Mouse (Mus musculus) brown adipose tissue, adult 24 weeks (tissue): Measurements from ENCODE around the gene App. TPM values are rescaled to one million over a fixed set of nuclear protein-coding genes. Genes with fewer than 3 reads are reported as not detected.

Source experiments
- H3K27ac ChIP-seq: fragments of 200-500 bp; replicated peaks from 2 replicates; pipeline ENCODE4 v1.5.1; 2012; ENCODE audit warnings: low read depth, mild to moderate bottlenecking, low read length
- H3K4me1 ChIP-seq: fragments of 200-500 bp; 2 replicates; pipeline ENCODE4 v1.6.1; 2012; ENCODE audit warnings: low read length, mixed read lengths; ENCODE audit not compliant: control insufficient read depth, insufficient read depth, insufficient read length
- H3K4me3 ChIP-seq: fragments of 200-500 bp; 2 replicates; pipeline ENCODE4 v1.5.1; 2012; ENCODE audit warnings: low read depth, mild to moderate bottlenecking, low read length, moderate library complexity; ENCODE audit not compliant: insufficient read depth
- polyA plus RNA-seq: library from polyadenylated mRNA; stranded (reverse); fragments of >200 nt; gene quantifications from 2 replicates; pipeline ENCODE4 v1.2.4, GENCODE M21; 2012; ENCODE audit not compliant: missing spikeins, insufficient read depth, insufficient read length

The App gene
- polyA plus RNA-seq, 1 experiment = 71.4 TPM

DNA sequence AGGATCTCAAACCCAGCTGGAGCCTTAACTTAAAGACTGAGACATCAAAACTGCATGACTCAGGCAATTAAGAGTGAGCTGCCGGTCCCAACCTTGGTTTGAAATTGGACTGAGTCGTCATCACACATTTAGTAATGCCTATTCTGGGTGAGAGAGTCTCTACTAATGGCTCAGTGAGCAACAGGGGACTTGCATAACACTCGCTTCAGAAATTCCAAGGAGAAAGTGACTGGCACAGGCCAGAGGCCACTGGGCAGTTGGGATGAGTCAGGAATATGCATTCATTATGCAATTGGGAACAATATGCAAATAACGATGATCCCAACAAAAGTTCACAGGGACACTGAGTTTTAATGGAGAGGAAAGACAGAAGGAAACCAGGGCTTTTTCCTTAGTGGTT is 111.8 kb downstream of the App start:
- Histone ChIP-seq H3K4me1 (peaks cover 5% of the 10 kb centered on the region; the same call in 1 of the 2 replicates), H3K4me3 (no peak overlapping the region), H3K27ac (peak overlapping the region; percentile 48)

DNA sequence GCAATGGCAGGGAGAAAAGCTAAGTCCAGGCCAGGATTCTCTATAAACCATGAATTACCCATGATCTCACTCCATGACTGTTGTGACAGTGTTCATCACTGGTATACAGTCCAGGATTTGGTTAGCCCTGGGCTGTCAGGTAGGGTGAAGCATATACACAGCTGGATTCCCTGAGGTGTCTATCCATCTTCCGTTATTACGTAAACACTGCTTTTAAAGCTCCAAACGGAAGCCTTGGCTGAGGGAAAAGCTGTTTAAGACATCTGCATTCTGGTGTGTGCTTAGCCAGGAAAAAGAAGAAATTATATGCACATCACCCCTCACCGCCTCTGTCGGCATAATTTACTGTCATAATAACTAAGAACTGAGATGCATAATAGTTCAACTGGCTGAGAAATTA is 115.4 kb downstream of the App start:
- peaks cover 5% of the 10 kb centered on the region; the same call in 1 of the 2 replicates for H3K4me1 ChIP-seq
- no peak overlapping the region for H3K4me3 ChIP-seq
- H3K27ac ChIP-seq = 0 out of 2 replicates have a peak overlapping the region, but pooled peaks have one; percentile 5

DNA sequence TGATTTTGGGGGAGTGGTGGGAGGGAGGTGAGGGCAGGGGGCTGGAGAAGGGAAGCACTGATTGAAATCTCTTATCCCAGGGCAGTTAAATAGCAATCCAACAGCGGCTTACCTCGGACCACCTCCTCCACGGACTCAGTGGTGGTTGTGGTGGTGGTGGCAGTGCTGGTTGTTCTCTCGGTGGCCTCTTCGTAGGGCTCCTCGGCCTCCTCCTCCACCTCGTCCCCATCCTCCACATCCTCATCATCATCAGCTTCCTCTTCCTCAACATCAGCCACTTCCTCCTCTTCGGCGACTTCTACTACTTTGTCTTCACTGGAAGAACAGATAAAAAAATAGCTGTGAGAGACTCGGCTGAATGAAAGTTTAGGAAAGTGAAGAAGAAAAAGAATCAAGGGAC is 117.4 kb downstream of the App start:
- Histone ChIP-seq H3K27ac (no peak overlapping the region), H3K4me1 (peaks cover under 1% of the 10 kb centered on the region; the same call in 1 of the 2 replicates), H3K4me3 (no peak overlapping the region)

DNA sequence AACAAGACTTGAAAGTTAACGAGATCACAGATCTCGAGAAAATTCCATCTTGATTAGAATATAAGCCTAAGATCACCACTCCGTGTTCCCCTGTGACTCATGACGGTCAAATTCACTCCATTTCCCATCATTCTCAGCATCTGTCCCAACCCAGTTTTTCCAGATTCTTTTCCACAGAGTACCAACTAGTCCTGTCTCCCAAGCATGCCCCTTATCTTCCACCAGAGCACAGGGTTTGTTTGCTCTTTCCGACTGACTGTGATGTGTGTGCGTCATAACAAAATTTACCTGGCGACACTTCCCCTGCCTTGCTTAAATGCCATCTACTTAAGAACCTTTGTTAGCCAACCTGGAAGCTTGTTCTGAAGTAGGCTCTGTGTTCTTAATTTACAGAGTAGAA is 119.6 kb downstream of the App start:
- Histone ChIP-seq H3K27ac (no peak overlapping the region), H3K4me1 (no peaks in the 10 kb centered on the region), H3K4me3 (no peak overlapping the region)

DNA sequence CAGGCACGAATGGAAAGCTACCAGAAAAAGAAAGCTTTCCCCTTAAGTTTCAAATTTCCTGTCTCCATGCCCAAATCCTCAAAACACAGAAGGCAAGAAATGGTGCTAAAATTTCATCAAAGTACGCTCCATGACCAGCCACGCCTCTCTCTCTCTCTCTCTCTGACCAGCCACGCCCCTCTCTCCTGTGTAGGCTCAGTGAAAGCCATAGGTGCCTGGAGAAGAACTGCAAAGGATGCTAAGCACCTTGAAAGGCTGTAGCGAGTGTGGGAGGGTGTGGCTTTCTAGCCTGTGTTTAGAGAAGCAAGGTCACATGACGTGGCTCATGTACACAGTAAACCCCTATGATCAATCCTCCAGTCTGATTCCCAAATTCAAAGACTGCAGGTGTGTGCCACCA is 126.3 kb downstream of the App start:
- no peak overlapping the region for H3K27ac ChIP-seq
- no peak overlapping the region for H3K4me3 ChIP-seq
- H3K4me1 ChIP-seq = peaks cover under 1% of the 10 kb centered on the region; the same call in 1 of the 2 replicates

DNA sequence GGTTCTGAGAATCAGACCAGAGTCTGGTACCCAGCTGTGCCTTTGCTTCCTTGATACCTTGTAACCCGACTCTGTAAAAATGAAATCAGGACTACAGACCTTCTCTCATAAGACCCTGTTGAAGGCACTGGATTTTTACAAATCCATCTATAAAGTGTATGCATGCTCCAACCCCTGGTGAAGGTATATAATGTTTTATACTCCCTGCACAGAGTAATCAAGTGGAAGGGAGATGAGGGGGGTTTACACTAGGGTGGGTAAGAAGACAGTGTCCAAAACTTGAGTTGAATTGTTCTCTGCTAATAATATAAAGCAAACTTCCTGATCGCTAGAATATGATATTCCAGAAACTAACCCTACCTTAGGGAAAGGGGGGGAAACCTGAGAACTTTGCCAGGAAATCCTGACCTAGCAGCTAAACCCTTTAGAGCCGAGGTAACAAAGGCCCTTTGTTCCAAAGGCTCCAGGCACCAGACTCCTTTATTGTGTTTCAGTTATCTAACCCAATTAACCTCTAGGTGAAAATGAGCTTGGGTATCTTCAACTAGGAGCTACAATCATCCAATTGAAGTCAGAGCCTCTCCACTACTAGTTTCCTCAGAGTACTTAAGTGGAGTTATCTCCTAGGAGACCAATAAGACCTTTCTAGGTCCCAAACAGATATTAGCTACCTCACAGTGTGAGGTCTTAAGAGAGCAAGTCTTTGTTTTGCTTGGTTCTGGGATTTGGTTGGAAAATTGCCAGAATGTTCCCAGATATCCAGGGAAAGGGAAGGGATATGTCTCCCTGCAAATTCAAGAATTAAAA is 132.2 kb downstream of the App start:
- H3K27ac ChIP-seq = no peak overlapping the region; the same call in 1 of the 2 replicates
- no peak overlapping the region for H3K4me3 ChIP-seq
- H3K4me1 ChIP-seq = peaks cover 9% of the 10 kb centered on the region; the same call in 1 of the 2 replicates

DNA sequence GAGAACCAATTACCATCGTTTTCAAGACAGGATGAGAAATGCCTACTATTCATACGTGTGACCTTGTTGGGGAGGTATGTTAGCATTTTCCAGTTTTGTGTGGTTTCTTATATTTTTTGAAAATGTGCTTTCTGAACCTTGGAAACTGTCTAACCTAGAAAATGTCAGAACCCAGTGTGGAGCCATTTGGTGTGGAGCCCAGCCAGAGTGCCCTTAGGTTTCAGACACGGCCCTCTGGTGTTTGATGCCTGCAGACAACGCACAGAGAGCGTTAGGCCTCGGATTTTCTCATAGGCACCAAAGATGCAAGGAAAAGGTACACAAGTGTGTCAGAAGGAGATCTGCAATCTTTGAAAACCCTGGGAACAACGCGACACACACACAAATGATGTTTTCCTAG is 134.8 kb downstream of the App start:
- Histone ChIP-seq H3K27ac (no peak overlapping the region), H3K4me1 (peaks cover 9% of the 10 kb centered on the region; the same call in 1 of the 2 replicates), H3K4me3 (no peak overlapping the region)

DNA sequence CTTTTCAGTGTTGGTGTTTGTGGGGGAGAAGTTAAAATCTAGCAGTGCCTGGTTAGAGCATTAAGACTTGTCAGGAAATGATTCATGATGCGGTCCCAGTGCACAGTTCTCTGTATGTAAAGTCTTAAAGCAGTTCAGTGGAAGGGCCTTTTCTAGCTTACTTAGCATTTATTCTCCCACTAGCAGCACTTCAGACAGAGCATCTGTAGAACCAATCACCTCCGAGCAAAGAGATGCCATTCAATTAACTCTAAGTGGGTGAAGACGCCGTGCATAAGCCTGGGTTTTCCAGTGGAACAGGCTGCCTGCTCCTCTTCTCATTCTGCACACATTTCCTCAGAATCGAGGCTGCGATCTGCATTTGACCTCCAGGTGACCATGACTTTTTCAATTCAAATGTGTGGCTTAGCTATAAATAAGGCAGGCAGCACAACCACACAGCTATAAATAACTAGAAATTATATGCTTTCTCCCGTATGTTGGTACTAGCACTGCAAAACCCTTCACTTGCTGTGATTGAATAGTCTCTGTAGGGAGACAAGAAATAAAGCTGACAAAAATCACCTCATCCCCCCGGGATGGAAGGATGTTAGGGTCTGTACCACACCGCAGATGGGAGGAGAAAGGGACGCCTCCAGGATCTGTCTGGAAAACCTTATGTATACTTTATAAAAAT is 135.5 kb downstream of the App start:
- peaks cover 9% of the 10 kb centered on the region; the same call in 1 of the 2 replicates for H3K4me1 ChIP-seq

DNA sequence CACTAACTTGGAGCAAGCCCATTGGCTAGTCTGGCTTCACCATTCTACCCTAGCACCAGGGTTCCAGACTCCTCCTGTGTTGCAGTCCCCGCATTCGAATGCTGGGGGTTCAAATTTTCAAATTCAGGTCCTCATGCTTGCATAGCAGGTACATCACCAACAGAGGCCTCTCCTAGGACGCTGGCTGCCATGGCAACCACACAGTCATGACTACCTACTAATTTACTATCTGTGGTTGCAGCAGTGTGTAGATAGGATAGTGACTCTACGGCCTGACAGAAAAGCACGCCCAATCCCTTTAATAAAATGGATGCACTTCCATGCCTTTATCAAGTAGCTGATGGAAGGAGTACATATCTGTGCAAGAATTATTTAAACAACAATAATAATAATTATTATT is 137.8 kb downstream of the App start:
- no peak overlapping the region for H3K4me3 ChIP-seq
- peaks cover 4% of the 10 kb centered on the region; the same call in 1 of the 2 replicates for H3K4me1 ChIP-seq

More for the DNA sequence above, 135.5 kb downstream of the App start:
- Histone ChIP-seq H3K4me3 (no peak overlapping the region), H3K27ac (no peak overlapping the region)

DNA sequence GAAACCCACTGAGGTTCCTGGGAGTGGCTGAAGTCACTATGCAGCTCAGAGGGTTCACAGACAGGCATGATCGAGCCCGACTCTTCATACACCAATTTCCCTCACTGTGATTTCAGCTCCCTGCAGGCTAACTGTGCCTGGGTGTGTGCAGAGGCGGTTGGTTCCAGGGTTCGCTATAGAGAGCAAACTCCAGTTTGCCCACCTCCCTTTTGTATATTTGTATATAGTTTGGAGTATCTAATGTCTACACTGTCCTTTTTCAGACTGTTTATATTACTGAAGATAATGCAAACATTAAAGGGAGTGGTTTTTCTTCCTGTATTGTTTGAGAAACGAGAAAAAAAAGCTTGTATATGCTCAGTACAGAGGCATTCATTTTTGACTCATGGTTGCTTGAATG is 139.8 kb downstream of the App start:
- no peaks in the 10 kb centered on the region; the same call in 1 of the 2 replicates for H3K4me1 ChIP-seq
- no peak overlapping the region for H3K27ac ChIP-seq
- no peak overlapping the region for H3K4me3 ChIP-seq

More for the DNA sequence above, 137.8 kb downstream of the App start:
- no peak overlapping the region for H3K27ac ChIP-seq

DNA sequence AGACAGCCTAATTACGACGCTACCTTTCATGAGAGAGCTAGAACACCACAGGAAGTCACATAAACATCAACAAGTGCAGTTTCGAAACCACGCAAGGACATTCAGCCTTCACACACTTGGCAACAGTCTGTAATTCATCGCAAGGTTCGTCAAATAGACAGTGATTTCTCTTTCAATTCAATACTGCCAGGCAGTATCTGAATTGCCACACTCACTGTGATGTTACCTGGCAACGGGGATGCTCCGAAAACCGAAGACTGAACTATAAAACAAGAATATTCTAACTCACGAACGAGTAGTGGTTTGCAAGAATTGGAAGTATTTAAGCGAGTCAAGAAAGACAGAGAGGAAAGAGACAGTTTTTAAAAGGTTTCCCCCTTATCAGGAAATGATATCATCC is 142.8 kb downstream of the App start:
- no peak overlapping the region for H3K4me3 ChIP-seq
- no peaks in the 10 kb centered on the region; the same call in 1 of the 2 replicates for H3K4me1 ChIP-seq
- H3K27ac ChIP-seq = no peak overlapping the region

DNA sequence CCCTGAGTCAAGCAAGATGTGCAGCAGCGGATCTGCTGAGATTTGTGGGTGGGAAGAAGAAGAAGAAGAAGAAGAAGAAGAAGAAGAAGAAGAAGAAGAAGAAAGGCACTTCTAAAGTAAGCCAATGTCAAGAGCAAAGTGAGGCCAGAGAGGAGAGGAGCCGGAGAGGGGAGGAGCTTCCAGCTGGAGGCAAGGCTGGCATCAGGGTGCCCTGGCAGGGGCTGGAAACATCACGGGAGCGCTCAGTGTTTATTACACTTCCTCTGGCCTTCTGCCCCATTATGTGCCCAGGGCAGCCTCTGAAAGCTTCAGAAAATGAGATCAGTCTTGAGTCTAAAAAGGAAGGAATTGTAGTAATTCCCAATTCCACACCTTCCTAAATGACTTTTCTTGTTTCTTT is 145.2 kb downstream of the App start:
- Histone ChIP-seq H3K27ac (no peak overlapping the region), H3K4me1 (no peaks in the 10 kb centered on the region; the same call in 1 of the 2 replicates), H3K4me3 (no peak overlapping the region)

DNA sequence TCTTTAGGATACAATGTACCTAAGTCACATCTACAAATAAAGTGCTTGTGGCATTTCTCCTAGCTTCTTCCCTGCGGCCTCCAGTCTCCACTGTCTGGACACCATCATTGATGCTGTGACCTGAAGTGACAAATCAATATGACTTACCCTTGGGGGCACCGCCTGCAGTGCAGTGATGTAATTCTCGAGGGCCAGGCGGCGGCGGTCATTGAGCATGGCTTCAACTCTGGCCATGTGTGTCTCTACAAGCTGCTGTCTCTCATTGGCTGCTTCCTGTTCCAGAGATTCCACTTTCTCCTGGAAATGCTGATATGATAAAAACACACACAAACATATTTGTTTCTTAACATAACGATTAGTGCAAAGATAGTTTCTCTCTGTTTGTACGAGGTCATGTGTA is 148.9 kb downstream of the App start:
- no peaks in the 10 kb centered on the region for H3K4me1 ChIP-seq
- no peak overlapping the region for H3K4me3 ChIP-seq
- no peak overlapping the region for H3K27ac ChIP-seq

DNA sequence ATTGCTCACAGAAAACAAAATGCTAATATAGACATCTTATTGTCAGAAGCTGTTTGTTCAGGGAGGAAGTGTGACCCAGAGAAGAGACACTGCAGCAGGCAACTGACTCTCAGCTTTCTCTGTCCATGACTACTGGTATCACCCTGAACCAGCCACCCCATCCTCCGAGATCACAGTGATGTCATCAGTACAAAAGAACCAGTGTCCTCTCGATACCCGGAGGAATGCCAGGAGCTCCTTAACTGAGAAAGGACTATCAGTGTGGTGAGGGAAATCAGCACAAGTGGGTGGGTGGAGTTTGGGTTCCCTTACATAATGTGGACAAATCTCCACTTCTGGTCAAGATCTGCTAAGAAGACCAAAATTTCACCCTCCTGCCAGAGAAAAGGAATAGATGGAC is 150.5 kb downstream of the App start:
- Histone ChIP-seq H3K4me3 (no peak overlapping the region), H3K4me1 (no peaks in the 10 kb centered on the region)

DNA sequence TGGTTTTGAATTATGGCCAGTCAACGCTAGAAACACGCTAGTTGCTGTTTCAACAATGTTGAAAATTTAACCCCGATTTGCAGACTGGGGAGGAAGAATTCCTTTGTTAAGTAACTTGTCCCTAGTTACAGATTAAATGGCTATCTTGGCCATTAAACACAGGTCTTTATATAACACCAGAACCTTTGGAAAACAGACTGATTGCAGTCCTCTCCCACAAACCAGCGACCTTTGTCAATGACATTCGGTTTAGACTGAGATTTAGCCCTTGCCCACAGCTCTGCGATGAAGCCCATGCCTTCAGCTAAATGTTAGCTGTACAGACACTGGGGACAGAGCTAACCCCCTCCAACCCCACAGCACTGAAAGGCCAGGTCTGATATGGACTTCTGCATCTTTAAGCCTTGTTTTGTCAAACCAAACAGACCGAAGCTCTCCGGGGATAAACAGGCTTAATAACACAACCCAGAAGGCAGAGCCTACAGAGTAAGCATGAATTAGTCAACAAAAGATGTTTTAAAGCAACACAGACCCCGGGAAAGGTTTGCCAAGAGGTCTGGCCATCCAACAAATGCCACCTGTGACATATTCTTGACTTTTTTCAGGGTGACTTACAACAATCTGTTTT is 152.8 kb downstream of the App start:
- no peaks in the 10 kb centered on the region for H3K4me1 ChIP-seq
- no peak overlapping the region for H3K4me3 ChIP-seq
- no peak overlapping the region for H3K27ac ChIP-seq

More for the DNA sequence above, 150.5 kb downstream of the App start:
- H3K27ac ChIP-seq = no peak overlapping the region
